Comparison of ENCODE assay signal across 28 mouse cellular contexts in the genomic region with DNA sequence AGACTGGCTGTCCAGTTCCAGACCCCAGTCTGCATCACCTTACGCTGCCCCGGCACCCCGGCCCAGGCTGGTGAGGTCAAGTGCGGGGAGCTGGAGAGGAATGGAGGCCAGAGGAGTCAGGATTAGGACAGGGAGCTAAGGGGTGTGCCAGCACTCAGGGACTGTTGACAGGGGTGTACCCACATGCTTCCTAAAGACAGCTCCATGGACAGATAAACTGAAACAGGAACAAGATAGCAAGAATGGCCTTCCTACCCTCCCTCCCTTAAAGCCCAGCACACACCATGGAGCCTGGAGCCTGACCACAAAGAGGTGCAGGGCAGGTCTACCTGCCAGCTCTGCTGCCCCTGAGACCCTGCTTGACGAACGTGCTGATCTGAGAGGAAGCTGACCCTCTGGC. TPM values are rescaled to one million over a fixed set of nuclear protein-coding genes. Genes with fewer than 3 reads are reported as not detected.
"Had no signal": no experiment of that assay in that cellular context is flagged by ENCODE, and none has a peak within 500 bp of the region (broad histone marks: within the 10 kb centered on the region; RNA-seq: fewer than 3 reads in every experiment).

No protein-coding gene starts in this region.

- DNase-seq: kidney, adult 2 months; kidney, postnatal 36 days; layer of hippocampus, postnatal 36 days; liver, postnatal 0 days; lung, embryonic 14.5 days; retina, postnatal 1 day; right cerebral cortex, postnatal 25 days; spleen, adult 18-20 months; thymus, adult 18-20 months had no signal

- H3K4me3 ChIP-seq: left cerebral cortex, adult 2 months; limb, embryonic 12.5 days; limb, embryonic 15.5 days; midbrain, embryonic 10.5 days; midbrain, embryonic 13.5 days; myocyte; neural tube, embryonic 13.5 days; stomach, embryonic 15.5 days had no signal

- H3K9ac ChIP-seq: limb, embryonic 12.5 days; limb, embryonic 15.5 days; liver, embryonic 14.5 days; liver, postnatal 0 days; lung, embryonic 14.5 days; midbrain, embryonic 13.5 days; neural tube, embryonic 13.5 days; stomach, embryonic 15.5 days had no signal

- H3K27me3 ChIP-seq: limb, embryonic 12.5 days; limb, embryonic 15.5 days; midbrain, embryonic 13.5 days; neural tube, embryonic 13.5 days; stomach, embryonic 15.5 days had no signal

- H3K36me3 ChIP-seq: limb, embryonic 12.5 days; limb, embryonic 15.5 days; midbrain, embryonic 10.5 days; midbrain, embryonic 13.5 days; neural tube, embryonic 13.5 days; stomach, embryonic 15.5 days had no signal

- H3K4me2 ChIP-seq: limb, embryonic 12.5 days; limb, embryonic 15.5 days; liver, embryonic 11.5 days; lung, embryonic 14.5 days; midbrain, embryonic 13.5 days; neural tube, embryonic 13.5 days; stomach, embryonic 15.5 days had no signal

- ATAC-seq: intestine, postnatal 0 days; liver, postnatal 0 days; lung, postnatal 0 days; midbrain, embryonic 13.5 days; midbrain, embryonic 16.5 days had no signal

- H3K27ac ChIP-seq: kidney, postnatal 0 days; left cerebral cortex, adult 2 months; limb, embryonic 12.5 days; limb, embryonic 15.5 days; liver, embryonic 14.5 days; macrophage; midbrain, embryonic 10.5 days; midbrain, embryonic 13.5 days; neural tube, embryonic 13.5 days; stomach, embryonic 15.5 days had no signal

- H3K9me3 ChIP-seq: limb, embryonic 12.5 days; limb, embryonic 15.5 days; midbrain, embryonic 10.5 days; midbrain, embryonic 13.5 days; neural tube, embryonic 13.5 days; stomach, embryonic 15.5 days had no signal

RNA-seq across cellular contexts. Expression of a gene that starts 45.1 kb away (rescaled TPM):
- total RNA-seq: layer of hippocampus, postnatal 10 days; layer of hippocampus, postnatal 36 days; left cerebral cortex, postnatal 10 days; left cerebral cortex, postnatal 36 days had no signal
- polyA plus RNA-seq: kidney, embryonic 14.5 days; midbrain, embryonic 13.5 days; midbrain, embryonic 16.5 days had no signal
